Mouse (Mus musculus): ENCODE results near the gene Timm8a2.
A peak's percentile ranks its signal among the peaks of the same experiment; 100 is the strongest.

Gene Timm8a2

DNA sequence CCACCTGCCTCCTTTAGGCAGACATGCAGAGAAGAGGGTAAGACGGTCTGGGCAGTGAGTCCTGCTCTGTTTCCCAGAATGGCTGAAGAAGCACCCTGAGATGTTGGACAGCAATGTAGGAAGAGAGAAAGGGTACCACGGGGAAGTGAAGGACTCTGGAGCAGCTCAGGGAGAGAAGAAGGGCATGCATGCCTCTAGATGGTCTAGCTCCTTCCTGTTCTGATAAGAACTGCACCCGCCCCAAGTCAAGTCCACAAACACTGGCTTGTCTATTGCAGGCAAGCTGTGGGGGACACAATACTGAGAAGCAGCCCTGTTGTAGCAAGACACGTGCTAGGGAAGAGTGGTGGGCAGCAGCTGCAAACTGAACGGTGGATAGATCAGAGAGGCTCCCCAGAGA, 22.3 kb upstream of the Timm8a2 start:
- DNase-seq: no peak

DNA sequence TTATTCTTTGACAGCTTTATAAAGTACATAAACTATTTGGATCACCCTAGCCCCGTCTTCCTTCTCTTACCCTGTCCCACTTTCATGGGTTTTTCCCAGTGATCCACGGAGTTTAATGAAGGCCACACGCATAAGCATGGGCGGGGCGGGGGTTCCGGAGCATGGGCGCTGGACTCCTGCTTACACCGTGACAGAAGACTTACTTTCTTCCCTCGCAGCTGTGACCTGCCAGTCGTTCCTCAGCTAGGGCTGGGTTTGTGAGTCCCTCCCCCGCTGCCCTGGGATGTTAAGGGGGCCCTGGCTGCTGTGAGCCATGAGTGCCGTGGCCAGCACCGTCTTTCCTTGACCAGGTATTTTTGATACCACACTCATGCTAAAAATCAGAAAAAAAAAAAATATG, 21.7 kb upstream of the Timm8a2 start:
- no peak for DNase-seq

DNA sequence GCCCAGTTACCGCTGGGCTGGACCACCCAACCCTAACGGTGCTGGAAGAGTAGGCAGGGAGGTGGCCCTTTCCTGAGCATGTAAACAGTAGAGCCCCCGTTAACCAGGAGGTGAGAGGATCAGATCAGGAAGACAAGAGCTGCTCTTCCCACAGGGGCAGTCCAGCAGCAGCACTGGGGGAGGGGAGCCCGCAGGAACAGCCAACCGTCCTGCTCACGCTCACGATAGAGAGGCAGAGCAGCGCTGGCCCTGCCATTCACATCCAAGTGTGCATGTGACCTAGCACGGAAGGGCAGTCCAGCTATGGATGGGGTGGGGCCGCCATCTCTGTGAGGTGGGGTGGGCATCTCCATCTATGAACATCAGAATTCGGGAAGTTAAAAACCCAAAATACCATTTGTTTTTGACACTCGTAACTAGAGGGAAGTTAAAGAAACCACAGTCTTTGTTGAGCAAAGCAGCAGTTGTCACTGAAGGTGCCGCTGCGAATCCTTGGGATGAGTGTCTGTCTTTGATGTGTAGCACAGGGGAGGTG, 21.0 kb upstream of the Timm8a2 start:
- DNase-seq: no peak

DNA sequence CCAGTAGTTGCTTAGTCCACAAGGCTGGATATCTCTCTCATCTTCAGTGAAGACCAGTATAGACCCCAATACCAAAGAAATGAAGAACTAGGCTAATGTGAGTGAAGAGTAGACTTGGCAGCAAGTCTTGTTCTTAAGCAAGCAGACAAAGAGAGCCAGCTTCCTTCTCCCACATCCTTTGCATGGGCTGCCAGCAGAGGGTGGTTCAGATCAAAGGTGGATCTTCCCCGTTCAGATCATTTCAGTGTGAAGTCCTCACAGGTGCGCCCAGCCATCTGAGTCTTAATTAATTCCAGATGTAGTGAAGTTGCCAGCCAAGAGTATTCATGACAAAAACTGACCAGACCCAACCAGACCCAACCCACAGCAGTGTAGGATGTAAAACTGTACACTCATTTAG, 16.5 kb upstream of the Timm8a2 start:
- no peak for DNase-seq

DNA sequence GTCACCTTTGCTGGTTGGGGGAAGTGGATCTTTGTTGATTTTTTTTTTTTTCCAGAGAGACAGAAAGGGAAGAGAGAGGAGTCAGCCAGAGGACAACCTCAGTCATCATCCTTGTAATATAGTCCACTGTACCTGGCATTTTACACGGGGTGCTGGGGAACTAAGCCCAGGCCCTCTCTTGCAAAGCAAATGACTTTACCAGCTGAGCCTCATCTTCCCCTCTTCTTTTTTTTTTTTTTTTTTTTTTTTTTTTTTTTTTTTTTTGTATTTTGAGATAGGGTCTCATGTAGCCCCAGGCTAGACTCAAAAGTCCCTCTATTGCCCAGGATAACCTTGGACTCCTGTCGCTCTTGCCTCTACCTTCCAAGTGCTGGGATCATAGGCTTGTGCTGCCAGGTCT, 15.1 kb upstream of the Timm8a2 start:
- DNase-seq: no peak

DNA sequence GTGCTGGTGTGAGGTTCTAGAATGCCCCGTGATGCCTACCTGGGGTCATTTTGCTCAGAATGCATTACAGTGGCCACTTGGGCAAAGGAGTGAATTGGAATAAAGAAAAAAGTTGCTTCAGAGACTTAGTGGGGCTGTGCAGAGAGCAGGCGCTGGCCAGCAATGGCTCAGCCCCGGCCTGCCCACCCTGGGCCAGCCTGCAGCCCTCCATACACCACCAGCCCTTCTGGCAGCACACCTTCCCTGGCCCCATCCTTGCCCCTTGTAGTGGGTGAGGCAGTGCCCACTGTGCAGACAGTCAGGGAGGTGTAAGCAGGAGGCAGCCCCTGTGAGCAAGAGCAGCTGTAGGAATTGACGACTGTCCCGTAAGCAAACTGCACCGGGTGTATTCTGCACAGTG, 13.9 kb upstream of the Timm8a2 start:
- DNase-seq: no peak

DNA sequence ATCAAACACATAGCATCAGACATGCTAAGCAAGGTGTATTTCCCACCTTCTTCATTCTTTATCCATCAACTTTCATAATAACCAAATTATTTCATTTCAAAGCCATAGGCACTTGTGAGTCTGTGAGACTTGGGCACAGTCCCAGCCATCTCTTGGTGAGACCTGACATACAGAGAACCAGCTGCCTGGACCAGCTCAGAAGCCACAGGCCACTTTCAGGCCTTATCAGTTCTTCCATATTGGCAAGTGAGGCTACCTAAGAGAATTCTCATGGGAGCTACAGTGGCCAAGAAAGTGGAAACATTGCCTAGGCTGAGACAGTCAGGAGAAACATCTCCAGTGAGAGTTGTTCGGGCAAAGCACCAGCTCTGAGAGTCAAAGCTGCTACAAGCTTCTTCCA, 11.4 kb upstream of the Timm8a2 start:
- no peak for DNase-seq

DNA sequence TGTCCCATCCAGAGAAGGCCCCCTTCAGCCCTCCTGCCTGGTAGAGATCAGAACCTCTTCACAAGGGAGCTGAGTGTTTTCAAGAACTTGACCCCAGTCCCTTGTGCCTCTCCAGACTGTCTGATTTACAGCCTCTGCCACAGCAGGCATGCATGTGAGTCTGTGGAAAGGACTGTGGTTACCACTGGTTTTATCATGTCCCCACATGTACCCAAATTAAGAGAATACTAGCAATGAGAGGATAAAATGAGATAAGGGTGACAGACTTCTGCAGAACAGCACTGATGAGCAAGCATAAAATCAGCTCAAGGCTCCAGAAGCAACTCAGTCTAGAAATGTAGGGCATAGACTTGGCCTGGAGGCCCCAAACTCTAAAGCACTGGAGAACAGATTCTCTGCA, 10.5 kb upstream of the Timm8a2 start:
- no peak for DNase-seq

DNA sequence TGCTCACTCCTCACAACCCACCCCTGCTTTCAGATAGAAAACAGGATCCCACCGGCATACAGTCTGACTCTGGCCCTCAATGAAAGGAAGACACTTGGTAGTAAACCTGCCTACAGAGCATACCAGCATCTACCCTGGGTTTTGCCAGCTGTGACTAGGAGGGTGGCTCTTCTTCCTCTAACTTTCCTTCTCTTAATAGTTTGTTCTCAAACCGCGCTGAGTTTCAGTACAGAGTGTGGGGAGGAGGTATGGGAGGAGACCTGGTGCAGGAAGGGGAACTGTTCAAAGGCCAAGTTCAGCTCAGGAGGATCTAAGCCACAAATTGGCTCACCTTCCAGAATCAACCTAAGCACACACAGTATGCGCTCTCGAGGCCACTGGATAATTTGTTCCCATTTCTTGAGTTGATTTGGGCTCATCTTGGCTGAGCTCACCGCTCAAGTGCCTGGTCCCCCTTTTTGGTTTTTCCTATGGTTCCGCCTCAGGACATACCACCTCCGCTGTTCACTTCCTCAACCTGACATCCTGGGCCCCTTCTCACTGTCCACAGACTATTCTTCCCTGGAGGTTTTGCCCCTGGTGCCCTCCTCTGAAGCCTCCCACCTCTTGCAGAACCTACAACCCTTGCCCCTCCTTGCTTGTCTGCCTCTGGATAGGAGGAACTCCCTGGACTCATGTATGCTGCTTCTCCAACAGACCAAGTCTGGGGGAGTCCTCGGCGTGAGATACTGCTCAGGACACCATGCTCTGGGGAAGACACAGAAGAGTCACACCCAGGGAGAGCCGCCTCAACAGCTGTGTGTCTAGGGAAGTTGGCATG, 5.3 kb upstream of the Timm8a2 start:
- DNase-seq: peak in 1 of 2 experiments; percentile 46

DNA sequence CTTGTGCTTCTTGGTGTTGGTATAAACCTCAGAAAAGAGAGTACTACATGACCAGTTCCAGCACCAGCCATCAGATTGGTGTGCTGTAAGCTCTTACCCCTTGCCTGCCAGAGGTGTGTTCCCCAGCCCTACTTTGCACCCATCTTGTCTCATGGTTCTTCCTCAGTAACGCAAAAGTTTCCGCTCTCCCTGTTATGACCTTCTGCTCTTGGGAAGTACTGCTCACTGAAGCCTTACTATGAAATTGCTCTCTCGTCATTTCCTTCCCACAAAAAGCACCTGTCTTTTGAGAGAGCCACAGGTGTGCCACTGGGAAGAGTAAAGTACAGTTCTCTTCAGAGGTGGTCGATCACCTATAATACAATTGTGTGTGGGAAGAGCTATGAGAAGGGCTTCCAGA, 4.6 kb upstream of the Timm8a2 start:
- DNase-seq: no peak

DNA sequence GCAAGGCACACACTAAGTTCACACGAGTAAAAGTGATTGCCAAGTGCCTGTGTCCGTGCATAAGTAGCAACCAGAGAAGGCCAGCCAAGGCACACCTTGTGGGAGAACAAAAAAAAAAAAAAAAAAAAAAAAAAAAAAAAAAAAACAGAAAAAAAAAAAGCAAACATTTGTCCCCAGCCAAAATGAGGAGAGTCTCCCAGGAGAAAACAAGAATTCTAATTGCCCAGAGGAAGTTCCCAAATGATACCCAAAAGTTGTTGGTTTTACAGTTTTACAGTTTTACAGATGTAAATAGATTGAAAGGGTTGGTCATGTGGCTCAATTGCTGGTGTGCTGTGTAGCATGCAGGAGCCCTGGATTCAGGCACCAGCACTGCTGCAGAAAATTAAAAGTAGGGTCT, 2.4 kb upstream of the Timm8a2 start:
- no peak for DNase-seq

DNA sequence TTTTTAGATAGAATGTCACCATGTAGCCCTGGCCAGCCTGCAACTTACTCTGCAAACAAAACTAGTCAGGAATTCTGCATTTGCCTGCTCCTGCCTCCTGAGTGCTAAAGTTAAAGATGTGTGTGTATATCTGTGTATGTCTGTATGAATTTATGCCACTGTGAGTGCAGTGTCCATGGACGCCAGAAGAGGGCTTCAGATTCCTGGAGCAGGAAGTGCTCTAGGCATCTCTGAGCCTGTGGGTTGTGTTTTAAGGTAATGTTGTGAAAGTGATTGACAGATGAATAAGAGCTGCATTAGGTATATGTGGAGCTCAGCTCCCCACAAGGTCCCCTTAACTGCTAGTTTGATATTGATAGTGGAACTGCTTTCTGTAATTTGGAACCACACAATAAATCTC, 707 bp downstream of the Timm8a2 start:
- DNase-seq: no peak

DNA sequence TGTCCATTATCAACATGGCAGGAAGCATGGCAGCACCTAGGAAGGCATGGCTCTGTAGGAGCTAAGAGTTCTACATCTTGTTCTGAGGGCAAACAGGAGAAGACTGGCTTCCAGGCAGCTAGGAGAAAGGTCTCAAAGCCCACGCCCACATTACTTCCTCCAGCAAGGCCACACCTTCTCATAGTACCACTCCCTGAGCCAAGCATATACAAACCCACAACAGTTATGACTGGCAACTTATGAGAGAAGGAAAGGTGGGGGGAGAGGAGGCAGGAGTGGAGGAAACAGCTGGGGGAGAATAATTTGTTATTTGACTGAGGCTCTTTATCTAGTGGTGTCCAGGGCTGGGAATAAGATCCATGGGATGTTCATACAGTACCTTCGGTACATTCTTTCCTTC, 1.4 kb downstream of the Timm8a2 start:
- DNase-seq: no peak

DNA sequence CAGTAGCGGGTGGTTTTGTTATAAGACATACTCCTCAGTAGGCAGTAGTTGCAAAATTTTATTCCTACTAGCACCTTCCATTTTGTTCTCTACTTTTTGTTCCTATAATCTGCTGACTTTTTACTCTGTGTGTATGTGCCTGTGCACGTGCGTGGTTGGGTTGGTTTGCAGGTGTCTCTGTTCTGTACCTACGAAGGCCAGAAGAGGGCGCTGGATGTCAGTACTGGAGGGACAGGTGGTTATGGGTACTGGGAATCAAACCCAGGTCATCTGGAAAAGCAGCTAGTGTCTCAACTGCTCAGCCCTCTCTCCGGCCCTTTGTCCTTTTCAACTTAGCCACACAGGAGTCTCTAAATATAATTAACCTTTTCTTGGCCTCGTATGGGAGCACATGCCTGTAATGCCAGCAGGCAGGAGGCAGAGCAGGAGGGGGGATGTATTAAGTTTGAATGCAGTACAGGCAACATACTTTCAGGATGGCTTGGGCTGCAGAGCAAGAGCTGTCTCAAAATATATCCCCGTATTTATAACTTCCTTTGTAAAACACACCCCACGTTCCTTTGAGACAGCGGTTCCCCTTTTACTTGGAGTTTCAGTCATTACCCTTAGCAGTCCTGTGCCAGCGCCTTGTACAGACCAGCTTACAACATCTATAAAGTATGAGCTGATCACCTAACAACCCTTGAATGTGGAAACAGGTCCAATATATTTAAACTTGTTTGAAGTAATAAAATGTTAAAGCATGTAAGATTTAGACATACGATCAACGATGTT, 4.6 kb downstream of the Timm8a2 start:
- DNase-seq: no peak

DNA sequence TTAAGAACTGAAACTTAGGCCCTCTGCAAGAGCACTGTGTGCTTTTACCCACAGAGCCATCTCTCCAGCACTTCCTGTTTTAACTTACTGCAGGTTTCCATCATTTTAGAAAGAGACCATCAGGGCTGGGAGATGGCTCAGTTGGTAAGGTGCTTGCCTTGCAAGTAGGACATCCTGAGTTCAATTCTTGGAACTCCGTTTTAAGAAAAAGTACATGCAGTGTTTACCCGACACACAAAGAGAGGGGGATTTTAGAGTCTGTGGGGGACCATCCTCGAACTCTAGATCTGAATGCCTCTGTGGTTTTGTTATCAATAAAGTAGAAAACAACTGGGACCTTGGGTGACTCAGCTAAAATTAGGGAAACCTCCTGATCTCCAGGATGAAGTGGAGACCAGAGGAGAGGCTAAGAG, 6.9 kb downstream of the Timm8a2 start:
- no peak for DNase-seq

DNA sequence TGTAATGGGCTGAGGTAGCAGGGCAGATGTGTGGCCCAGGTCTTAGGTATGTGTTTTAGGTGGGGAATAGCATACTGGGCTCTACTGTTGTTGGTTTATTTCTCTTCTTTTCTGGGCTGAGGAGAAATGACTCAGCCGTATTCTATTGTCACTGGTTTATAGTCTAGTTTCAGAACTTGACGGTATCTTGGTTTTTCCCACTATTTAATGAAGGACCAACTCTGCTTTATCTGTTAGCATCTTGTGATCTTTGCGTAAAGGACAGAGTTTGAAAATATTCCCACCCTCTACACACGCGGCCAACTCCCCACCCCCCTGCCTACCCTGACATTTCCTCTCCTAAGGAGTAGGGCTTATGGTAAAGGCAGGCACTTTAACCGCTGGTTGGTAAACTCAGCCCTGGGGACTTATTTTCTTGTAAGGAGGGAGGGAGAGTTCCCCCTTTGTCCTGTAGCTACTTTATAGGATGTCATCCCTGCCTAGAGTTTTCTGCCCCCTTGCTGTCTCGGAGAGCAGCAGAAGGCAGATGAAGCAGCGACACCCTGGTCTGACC, 7.7 kb downstream of the Timm8a2 start:
- DNase-seq: no peak

DNA sequence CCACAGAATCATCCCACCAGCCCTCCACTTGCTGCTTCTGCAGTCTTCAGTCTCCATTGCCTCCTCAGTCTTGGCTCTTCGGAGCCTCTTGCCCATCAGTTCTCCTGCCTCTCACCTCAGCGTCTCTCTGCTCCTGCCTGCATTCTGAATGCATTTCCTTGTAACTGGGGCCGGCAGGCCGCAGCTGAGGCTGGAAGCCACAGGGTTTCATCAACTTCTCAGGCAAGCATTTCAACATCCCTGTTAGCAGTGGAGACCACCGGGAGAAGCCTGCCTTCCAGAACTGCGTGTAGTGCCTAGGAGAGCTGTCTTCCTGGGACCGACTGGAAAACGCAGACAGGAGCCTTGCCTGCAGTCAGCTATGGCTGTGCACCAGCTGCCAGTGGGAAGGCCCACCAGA, 13.3 kb downstream of the Timm8a2 start:
- no peak for DNase-seq

DNA sequence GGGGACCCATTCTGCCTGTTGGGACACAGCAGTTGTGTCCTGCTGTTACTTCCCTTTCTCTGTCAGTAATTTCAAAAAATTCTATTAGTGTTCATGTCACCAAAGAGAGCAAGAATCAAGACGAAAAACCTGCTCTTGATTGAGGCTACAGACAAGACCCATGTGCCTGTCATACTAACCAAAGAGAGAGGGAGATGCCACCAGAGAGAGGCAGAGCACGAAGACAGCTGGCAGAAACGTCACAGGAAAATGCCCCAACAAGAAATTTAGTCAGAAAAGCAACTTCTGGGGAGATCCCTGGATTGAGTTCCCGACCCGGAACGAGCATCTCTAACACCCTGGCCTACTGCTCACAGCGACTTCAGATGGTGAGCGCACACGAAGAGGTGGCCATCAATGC, 14.3 kb downstream of the Timm8a2 start:
- no peak for DNase-seq

DNA sequence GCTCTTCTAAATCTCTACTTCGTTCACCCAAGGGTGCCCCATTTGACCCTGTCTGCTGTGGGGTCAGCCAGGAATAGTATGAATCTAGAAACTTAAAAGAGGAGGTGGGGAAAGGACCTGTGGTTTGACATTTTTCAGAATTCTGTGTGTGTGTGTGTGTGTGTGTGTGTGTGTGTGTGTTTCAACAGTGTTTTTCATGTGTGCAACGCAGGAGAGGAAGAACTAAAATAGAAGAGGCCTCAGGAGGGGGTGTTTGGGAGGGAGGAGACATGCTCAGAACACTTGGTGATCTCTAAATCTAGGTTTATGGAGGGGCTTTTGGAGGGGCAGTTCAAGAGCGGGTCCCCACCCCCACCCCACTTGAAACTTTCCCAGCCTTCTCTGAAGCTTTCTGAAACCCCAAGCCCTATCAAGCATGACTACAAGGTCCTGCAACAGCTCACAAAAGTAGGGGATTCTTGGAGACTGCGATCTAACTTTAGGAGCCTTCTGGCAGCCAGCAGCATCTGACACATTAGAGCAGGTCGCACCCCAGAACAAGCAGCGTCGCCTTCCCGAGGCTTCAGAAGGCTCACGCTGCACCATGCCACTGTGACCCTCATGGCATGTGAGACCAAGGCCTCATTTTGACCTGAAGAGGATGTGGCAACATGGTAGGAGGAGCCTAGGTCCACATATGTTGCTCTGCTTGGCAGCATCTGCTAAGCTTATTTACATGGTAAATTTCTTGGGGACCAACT, 18.6 kb downstream of the Timm8a2 start:
- no peak for DNase-seq

DNA sequence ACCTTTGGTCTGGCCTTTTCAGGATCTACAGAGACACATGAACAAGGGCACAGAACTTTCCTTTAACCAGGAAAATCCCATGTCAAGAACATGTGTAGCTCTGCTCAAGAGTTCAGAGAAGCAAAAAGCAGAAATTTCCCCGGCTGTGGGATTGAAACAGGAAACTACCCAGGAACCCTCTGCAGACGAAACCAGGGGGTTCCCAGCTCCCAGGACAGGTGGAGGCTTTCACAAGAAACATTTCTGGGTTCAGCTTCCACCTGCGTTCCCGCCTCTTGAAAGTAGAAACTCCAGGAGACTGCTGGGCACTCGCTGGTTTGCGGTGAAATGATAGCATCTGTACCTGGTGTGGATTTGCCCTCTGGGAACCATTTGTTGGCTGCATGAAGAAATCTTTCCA, 22.4 kb downstream of the Timm8a2 start:
- no peak for DNase-seq

DNA sequence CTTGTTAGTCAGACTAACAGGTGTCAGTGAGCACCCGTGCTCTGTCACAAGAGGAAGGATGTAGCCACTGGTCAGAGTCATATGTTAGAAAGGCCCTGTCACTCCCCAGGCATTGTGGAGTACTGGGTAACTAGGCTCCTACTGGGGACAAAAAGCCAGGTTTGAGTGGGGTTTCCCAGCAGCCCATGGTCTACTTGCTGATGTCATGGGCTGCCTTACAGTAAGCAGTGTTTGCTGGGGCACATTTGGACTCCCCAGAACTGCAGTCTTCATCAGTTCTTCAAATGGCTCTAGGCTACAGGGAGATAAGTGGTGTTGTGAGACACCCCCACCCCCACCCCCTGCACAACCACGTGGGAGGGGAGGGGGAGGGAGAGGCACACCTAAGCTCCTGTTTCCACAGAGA, 23.5 kb downstream of the Timm8a2 start:
- DNase-seq: no peak

DNA sequence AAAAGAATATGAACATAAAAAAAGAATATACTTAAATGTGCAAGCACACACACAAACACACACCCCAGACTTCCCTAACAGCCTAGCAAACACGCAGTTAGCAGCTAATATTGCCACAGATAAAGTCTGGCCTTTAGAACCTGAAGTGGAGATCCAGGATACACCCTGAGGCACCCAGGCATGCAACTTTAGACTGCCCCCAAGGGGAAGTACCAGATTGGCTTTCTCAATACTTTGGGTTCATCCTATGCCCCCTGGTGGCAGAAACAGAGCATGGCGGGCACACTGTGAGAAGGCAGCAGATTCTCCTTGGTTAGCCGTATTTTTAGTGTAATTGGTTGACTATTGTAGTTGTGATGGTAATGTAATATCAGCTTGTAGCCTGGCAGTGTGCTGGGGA, 26.2 kb downstream of the Timm8a2 start:
- DNase-seq: peak; percentile 77 to 89

DNA sequence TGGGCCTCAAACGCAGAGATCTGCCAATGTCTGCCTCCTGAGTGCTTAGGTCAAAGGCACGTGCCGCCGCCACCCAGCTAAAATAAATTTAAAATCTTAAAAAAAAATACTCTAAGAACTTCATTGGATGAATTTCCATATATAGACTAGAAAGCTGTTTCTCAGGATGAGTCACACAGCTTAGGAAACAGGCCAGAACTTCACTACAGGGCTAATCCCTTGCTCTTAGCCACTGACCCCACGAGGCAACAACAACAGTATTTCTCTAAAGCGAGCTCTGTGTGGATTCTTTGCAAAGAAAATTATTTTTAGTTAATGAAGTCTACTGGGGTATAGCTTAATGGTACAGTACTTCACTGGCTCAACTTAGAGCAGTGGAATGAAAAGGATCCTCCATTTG, 26.9 kb downstream of the Timm8a2 start:
- no peak for DNase-seq

All from kidney, postnatal 25 days (tissue).